Mouse (Mus musculus) intestine, embryonic 14.5 days (tissue): ENCODE results near the gene Med28. TPM values are rescaled to one million over a fixed set of nuclear protein-coding genes. Genes with fewer than 3 reads are reported as not detected.

ENCODE experiments used
- ATAC-seq: fragments of 200-750 bp; cut with Nextera tagmentation; replicated peaks from 2 replicates; pipeline ENCODE4 v1.8.0; 2017; ENCODE audit warnings: low read depth, moderate number of reproducible peaks, moderate TSS enrichment, moderate library complexity; ENCODE audit not compliant: low FRiP score, low TSS enrichment
- DNase-seq: peaks from one replicate; pipeline ENCODE4 v3.0.0-alpha.2; 2018; ENCODE audit warnings: low spot score
- H3K27ac ChIP-seq: fragments of 300-500 bp; sonication (generic); 2 replicates; pipeline ENCODE4 v1.5.1; 2014; ENCODE audit warnings: low read depth, mild to moderate bottlenecking, control low read depth
- H3K27me3 ChIP-seq: fragments of 300-500 bp; sonication (generic); replicated peaks from 2 replicates; pipeline ENCODE4 v1.6.1; 2014; ENCODE audit warnings: low read length, control low read depth; ENCODE audit not compliant: control insufficient read depth, insufficient read depth
- H3K36me3 ChIP-seq: fragments of 300-500 bp; sonication (generic); 2 replicates; pipeline ENCODE4 v1.6.1; 2014; ENCODE audit warnings: low read length, control low read depth; ENCODE audit not compliant: control insufficient read depth, insufficient read depth
- H3K4me1 ChIP-seq: fragments of 300-500 bp; sonication (generic); replicated peaks from 2 replicates; pipeline ENCODE4 v1.6.1; 2014; ENCODE audit warnings: low read length, control low read depth, mixed read lengths; ENCODE audit not compliant: control insufficient read depth, insufficient read depth
- H3K4me2 ChIP-seq: fragments of 300-500 bp; sonication (generic); 2 replicates; pipeline ENCODE4 v1.6.1; 2014; ENCODE audit warnings: low read length
- H3K4me3 ChIP-seq: fragments of 300-500 bp; sonication (generic); 2 replicates; pipeline ENCODE4 v1.5.1; 2014; ENCODE audit warnings: low read depth, low read length, control low read depth, mixed read lengths
- H3K9ac ChIP-seq: fragments of 300-500 bp; sonication (generic); 2 replicates; pipeline ENCODE4 v1.6.1; 2014; ENCODE audit warnings: mild to moderate bottlenecking, low read length
- H3K9me3 ChIP-seq: fragments of 300-500 bp; sonication (generic); 2 replicates; pipeline ENCODE4 v1.6.1; 2016; ENCODE audit warnings: low read length, control low read depth; ENCODE audit not compliant: control insufficient read depth
- WGBS: fragments of 180-500 bp; shearing (Covaris S2); extraction: QIAGEN DNeasy Blood & Tissue Kit; methylation state at CpG from one replicate; pipeline ENCODE4 v1.1.7; 2014; 5-methylcytosine and 5-hydroxymethylcytosine counted together
- polyA plus RNA-seq: library from polyadenylated mRNA; unstranded; fragments of >200 nt; fragmentation: Nextera tagmentation; extraction: Ambion mirVana; gene quantifications from 2 replicates; pipeline ENCODE4 v1.2.1, GENCODE M21; 2014

Med28 gene
- polyA plus RNA-seq = 233 and 253 TPM in 2 replicates

DNA sequence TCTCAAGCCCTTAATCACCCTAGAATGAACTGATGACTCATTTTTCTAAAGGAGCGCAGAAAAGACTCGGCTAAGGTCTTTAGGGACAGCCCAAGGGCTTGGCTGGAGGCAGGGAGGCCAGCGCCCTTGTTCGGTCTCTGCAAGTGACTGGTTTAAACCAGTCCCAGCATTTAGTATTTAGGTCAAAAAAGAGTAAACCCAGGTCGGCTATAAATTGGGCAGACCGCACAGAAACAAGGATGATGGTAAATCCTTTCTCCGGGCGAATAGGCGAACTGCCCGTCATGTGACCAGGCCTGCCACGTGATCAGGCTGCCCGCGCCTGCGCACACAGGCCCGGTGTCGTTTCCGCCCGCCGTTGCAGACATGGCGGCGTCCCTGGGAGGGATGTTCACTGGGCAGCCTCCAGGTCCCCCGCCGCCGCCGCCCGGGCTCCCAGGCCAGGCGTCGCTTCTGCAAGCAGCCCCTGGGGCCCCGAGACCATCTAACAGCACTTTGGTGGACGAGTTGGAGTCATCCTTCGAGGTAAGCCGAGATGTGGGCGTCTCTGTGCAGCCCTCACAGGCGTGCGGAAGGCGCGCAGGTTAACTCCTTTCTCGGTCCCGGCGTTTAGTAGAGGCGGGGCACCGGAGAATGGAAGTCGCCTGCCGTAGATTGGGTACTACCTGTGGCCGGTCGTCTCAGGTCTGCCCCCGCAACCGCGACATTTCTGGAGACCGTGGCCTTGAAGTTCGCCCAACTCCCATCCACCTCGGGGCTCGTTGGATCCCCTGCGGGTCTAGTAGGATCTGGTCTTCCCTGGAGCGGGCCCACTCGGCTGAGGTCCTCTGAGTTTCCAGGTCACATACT is at the start of gene Med28:
Med28 (plus strand) TSS at position 270 of the 849 bp plus-strand sequence.
- WGBS = 2% methylated on average over 56 of the region's 56 CpGs
- no peaks in the 10 kb centered on the region for H3K27me3 ChIP-seq

DNA sequence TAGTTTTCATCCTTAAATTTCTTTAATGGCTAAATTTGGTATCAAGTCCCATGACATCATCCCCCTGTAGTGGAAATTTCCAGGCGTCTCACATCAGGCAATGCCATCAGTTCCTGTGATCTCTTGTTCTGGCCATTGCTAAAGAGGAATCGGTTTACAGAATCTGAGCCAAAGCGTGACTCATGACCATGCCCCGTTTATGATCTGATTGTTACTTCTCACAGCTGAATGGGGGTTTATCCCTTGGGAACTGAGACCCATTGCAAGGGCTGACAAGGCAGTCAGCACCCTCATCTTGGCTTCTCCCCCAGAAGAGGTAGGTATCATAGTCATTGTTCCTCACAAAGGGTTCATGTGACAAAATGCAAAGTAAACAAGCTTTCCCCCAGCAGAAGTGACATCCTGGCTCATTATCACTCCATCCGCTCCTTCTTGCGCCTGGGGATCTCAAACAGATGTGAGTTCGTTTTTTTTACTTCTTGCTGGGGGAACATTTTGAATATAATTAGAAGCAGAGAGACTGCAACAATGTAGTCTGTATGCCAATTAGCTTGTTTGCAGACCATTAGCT is 47.1 kb upstream of the Med28 start:
- Histone ChIP-seq H3K27ac (no peak overlapping the region), H3K36me3 (no peaks in the 10 kb centered on the region), H3K4me1 (no peaks in the 10 kb centered on the region), H3K4me2 (no peak overlapping the region), H3K9me3 (no peaks in the 10 kb centered on the region), H3K4me3 (no peak overlapping the region), H3K27me3 (no peaks in the 10 kb centered on the region), H3K9ac (no peak overlapping the region)
- WGBS = 40% methylated on average over 7 of the region's 7 CpGs
- DNase-seq (no peak), ATAC-seq (no peak)

More for the DNA sequence above, at the start of gene Med28:
- peak within 1 kb of the TSS; percentile 38; the same call in 1 of the 2 replicates for H3K27ac ChIP-seq
- peak; percentile 96 for ATAC-seq
- H3K4me3 ChIP-seq = peak within 1 kb of the TSS; percentile 97
- H3K4me2 ChIP-seq = peak within 1 kb of the TSS; percentile 95
- no peaks in the 10 kb centered on the region for H3K9me3 ChIP-seq
- peak; percentile 97 for DNase-seq
- peak within 1 kb of the TSS; percentile 88 for H3K9ac ChIP-seq
- H3K36me3 ChIP-seq = peaks cover 30% of the 10 kb centered on the region
- peaks cover 8% of the 10 kb centered on the region for H3K4me1 ChIP-seq

DNA sequence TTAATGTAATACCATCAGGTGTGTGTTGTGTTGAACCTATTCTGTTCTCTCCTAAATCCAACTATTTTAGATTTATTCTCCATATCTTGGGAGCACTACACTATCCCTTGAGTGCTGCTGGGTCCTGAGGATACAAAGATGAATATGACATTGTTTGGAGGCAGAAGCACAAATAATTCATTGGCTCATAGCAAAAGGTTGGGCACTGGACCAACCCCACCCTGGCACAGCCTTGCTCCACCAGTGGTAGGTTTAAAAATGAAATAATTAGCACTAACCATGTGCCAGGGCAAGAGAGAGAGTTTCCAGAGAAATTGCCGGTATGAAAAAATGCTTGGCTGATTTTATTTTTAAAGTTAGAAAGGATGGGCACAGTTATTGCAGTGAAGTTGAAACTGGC is 46.5 kb upstream of the Med28 start:
- no peaks in the 10 kb centered on the region for H3K4me1 ChIP-seq
- no peaks in the 10 kb centered on the region for H3K27me3 ChIP-seq
- no peak overlapping the region for H3K4me3 ChIP-seq
- no peak for DNase-seq
- no peak overlapping the region for H3K27ac ChIP-seq
- H3K9me3 ChIP-seq = no peaks in the 10 kb centered on the region
- H3K9ac ChIP-seq = no peak overlapping the region
- no peak overlapping the region for H3K4me2 ChIP-seq
- no peaks in the 10 kb centered on the region for H3K36me3 ChIP-seq
- 97% methylated on average over 1 of the region's 1 CpGs for WGBS
- no peak for ATAC-seq

DNA sequence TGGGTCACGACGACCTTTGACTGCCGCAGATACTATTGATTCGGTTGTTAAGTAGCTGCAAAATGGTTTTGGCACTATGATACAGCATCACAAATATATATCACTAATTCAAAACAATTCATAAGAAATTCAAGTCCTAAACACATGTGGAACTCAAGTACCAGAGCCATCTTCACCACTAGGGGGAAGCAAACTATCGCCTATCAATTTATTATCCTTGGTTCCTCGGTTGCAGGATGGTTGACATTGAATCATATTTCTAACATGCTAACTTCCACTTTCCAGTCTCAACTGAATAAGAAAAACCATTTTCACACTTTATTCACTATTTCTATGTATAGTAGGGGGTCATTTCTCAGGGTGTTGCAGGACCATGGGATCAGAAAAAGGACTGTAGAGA is 45.8 kb upstream of the Med28 start:
- H3K27ac ChIP-seq = no peak overlapping the region
- H3K4me1 ChIP-seq = no peaks in the 10 kb centered on the region
- WGBS = 32% methylated on average over 6 of the region's 6 CpGs
- no peak overlapping the region for H3K4me3 ChIP-seq
- no peaks in the 10 kb centered on the region for H3K9me3 ChIP-seq
- ATAC-seq (0 out of 2 replicates have a peak, but pooled peaks have one; percentile 40), DNase-seq (no peak)
- H3K27me3 ChIP-seq = no peaks in the 10 kb centered on the region
- no peak overlapping the region for H3K9ac ChIP-seq
- H3K4me2 ChIP-seq = no peak overlapping the region
- H3K36me3 ChIP-seq = no peaks in the 10 kb centered on the region

DNA sequence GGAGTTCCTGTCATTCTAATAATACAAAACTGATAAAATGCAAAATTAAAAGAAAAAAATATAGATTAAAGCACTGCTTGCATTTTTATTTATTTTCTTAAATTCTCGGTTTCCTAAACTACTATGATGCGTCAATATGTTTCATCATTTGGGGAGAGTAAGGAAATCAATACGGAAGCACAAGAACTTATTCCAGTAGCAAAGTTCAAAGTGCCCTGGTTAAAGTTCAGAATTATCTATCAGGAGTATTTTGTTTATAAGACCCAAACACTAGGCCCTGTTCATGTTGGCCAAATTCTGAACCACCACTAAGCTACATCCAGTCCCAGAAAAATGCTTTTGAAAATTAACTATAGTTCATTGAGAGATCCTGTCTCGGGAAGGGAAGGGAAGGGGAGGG is 45.3 kb upstream of the Med28 start:
- 79% methylated on average over 3 of the region's 4 CpGs for WGBS

DNA sequence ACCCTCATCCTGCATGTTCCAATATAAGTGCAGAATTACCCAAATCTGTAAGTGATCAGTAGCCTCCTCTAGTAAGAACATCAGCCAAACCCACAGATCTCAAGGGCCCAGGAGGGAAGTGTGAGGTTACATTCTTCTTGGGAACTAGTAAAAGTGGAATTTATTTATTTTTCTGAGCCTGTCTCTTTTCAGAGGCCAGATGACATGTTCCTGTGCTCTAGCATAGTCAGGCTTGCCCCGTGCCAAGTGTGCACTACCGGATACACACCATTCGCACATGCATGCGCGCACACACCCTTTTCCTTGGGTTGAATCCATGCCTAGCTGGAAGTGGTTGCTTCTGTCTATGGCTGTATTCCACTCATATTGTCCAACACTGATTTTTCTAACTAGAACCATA is 44.3 kb upstream of the Med28 start:
- H3K4me2 ChIP-seq = no peak overlapping the region
- DNase-seq (no peak), ATAC-seq (no peak)
- H3K27me3 ChIP-seq = no peaks in the 10 kb centered on the region
- H3K9me3 ChIP-seq = no peaks in the 10 kb centered on the region
- H3K9ac ChIP-seq = no peak overlapping the region
- H3K4me1 ChIP-seq = no peaks in the 10 kb centered on the region
- H3K36me3 ChIP-seq = no peaks in the 10 kb centered on the region
- no peak overlapping the region for H3K27ac ChIP-seq
- H3K4me3 ChIP-seq = no peak overlapping the region
- WGBS = 71% methylated on average over 5 of the region's 5 CpGs

More for the DNA sequence above, 45.3 kb upstream of the Med28 start:
- no peak overlapping the region for H3K4me2 ChIP-seq
- DNase-seq (no peak), ATAC-seq (no peak)
- H3K27me3 ChIP-seq = no peaks in the 10 kb centered on the region
- no peaks in the 10 kb centered on the region for H3K9me3 ChIP-seq
- no peak overlapping the region for H3K4me3 ChIP-seq
- H3K4me1 ChIP-seq = no peaks in the 10 kb centered on the region
- no peak overlapping the region for H3K9ac ChIP-seq
- no peaks in the 10 kb centered on the region for H3K36me3 ChIP-seq
- H3K27ac ChIP-seq = no peak overlapping the region

DNA sequence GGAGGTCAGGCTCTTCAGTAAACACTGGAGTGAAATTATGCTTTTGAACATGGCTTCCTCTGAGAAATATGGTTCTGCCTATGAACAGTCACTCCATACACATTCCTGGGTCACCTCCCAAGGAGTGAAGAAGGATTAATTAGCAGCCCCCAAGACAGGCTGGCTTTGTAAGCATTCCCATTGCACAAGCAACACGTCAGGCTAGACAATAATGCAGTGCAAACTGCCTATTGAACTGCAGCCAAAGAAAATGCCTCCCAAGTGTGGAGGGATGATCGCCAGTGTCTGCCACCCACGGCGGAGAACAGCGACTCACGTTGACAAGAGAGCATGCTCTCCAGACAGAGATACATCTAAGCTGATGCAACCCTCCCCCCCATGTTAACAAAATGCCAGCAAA is 43.7 kb upstream of the Med28 start:
- Histone ChIP-seq H3K9me3 (no peaks in the 10 kb centered on the region), H3K36me3 (no peaks in the 10 kb centered on the region), H3K4me2 (no peak overlapping the region), H3K9ac (no peak overlapping the region), H3K4me1 (no peaks in the 10 kb centered on the region), H3K27ac (no peak overlapping the region), H3K4me3 (no peak overlapping the region), H3K27me3 (no peaks in the 10 kb centered on the region)
- WGBS = 49% methylated on average over 6 of the region's 6 CpGs
- DNase-seq = no peak
- no peak for ATAC-seq

DNA sequence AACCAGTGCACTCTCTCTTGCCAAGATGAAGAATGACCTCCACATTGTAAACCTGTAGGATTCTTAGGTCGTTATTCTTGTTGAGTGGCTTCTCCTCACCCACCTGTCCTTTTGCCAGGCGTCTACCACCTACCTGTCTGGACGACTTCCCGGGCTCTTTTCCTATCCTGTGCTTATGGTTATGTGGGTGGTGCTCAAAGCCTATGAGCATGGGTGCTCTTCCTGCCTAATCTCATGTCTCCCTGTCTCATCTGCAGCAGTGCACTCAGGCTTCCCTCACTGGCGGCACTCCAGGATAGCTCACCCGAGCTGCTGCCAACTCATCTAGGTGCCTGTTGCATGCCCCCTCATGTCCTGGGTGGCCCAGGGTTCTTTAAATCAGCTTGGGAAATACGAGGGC is 42.4 kb upstream of the Med28 start:
- H3K9me3 ChIP-seq = no peaks in the 10 kb centered on the region
- no peak for DNase-seq

More for the DNA sequence above, 42.4 kb upstream of the Med28 start:
- Histone ChIP-seq H3K36me3 (no peaks in the 10 kb centered on the region), H3K4me1 (no peaks in the 10 kb centered on the region), H3K4me3 (no peak overlapping the region), H3K9ac (no peak overlapping the region), H3K4me2 (no peak overlapping the region), H3K27ac (no peak overlapping the region), H3K27me3 (no peaks in the 10 kb centered on the region)
- 81% methylated on average over 7 of the region's 7 CpGs for WGBS
- no peak for ATAC-seq
